Mouse (Mus musculus) naive thymus-derived CD4-positive, alpha-beta T cell, adult 2 months (primary cell): ENCODE measurements around the gene Methig1.
"Not testable (repeated sequence)": the region's sequence is repeated elsewhere in the genome, so short reads cannot be mapped to it uniquely, and the experiment has no call there.

Experiments used
- DNase-seq: peaks from one replicate; pipeline ENCODE4 v3.0.0-alpha.2; 2011; ENCODE audit warnings: low read depth

Methig1 gene

DNA sequence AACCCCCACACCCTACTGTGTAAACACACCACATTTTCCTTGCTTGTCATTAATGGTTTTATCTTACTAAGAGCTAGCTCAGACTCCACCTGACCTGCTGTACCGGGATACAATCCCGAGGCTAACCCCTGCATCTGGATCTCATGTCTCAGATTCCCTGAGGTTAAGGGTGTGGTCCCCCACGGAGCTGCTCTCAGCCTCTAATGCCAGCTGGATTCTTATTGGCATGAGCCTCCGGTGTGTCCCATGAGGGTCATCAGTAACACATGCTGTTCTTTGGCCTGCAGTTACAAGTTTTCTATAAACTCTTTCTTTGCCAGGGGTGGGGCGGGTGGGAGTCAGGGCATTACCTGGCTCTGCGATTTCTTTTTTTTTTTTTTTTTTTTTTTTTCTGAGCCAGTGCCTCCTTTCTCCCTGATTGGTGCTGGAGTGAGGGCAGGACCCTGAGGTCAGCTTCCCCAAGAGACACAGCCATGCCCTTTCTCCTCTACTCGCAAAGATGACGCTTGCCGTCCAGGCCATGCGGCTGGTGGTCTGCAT, at the start of gene Methig1, which contains the start of gene Mettl7a2:
Methig1 (plus strand) TSS at position 439 of the 540 bp plus-strand sequence.
Mettl7a2 (plus strand) TSS at position 490 of the 540 bp plus-strand sequence.
- DNase-seq: no peak

DNA sequence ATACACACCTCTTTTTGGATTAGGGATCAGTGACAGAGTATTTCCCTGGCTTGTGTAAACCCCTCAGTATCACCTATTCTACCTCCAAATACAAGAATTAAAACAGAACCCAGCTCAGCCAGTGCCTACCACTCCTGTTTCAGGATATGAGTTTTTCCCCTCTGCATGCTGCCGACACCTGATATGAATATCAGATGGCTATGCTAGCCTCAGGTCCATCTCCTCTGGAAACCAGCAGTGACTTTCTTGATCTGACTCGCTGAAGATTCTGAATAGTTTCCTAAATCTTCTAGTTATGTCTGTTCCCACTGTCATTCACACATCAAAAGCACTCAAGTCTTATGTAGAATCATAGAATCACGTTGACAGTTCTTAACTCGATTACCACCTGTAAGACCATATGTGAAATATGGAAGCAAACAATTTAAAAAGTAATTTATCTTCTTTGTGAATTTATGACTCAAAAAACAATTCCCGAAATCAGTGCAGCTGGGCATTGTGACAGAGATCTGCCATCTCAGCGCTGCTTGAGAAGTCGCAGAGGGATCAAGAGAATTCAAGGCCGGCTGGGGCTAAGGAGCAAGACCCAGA, 49.4 kb upstream of the Methig1 start:
- no peak for DNase-seq

DNA sequence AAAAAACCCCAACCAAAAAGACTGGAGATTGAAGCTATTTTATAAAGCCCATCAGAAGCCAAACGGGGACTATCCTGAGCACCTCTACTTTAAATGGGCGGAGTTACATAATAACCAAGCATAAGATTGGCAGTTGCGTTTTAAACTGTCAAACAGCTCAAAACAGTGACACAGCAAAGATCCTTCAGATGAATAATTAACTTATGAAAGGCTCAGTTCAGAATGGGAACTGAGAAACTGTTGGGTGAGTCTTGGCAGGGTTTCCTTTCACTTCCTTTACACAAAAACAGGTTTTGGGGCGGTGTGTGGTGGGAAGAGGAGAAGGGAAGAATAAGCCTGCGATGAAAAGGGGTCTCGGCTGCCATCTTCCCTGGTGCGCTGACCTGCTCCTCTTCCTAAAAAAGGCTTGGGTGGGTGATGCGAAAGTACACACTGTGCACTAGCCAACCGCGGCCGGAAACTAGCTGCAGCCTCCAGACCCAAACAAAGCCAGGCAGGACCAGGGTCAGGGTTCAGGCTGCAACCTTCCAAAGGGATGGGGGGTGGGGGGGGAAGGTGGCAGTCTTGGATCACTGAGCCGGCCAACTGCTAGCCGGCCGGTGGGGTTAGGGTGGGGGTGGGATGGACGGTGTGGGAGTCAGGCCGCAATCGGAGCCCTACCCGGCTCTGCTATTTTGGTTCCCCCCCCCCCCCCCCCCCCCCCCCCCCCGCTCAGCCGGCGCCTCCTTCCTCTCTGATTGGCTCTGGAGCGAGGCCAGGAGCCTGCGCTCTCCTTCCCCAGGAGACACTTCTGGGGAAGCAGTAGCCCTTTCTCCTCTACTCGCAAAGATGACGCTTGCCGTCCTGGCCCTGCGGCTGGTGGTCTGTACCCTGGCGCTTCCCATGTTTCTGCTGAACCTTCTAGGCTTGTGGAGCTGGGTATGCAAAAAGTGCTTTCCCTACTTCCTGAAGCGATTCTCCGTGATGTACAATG, 48.6 kb upstream of the Methig1 start, which contains the start of gene Mettl7a1:
Mettl7a1 (plus strand) TSS at position 122 of the 973 bp plus-strand sequence.
- peak; percentile 72 for DNase-seq

DNA sequence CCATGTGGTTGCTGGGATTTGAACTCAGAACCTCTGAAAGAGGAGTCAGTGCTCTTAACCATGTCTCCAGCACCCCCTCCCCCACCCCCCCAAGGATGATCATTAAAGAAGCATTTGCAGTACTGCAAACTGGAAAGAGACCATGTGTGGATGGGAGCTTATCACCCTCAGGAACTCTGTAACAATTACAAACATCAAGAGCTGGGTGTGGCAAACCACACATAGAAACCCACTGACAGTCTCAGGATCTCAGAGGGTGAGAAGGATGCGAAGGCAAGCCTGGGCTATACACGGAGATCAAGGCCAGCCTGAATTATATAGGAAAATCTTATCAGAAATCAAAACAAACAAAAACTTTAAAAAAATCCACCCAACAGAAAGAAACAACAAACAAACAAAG, 46.7 kb upstream of the Methig1 start:
- no peak for DNase-seq

DNA sequence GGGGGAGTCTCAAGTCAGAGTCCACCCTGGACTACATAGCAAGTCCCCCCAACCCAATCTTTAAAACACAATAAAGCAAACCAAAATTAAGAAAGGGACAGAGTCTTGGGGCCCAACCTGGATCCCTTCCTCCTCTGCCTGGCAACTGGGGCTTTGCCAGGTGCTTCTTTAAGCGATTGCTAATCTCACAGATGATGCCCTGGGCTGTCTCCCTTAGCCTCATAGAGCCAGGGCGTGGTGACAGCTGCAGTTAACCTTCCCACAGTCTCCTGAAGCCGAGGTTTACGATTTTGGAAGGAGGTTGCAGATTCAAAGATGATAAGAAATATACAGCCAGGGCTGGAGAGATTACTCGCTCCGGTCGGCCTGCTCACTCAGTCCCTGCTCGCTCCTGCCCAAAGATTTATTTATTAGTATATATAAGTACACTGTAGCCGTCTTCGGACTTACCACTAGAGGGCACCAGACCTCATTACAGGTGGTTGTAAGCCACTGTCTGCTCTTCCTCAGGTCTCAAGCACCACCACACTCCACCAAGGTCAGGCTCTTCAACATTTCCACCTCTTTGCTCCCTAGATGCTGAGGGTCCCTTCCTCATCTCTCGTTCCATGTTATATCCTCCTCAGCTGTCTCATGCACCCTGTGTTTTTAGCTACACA, 45.4 kb upstream of the Methig1 start:
- DNase-seq: peak; percentile 78

DNA sequence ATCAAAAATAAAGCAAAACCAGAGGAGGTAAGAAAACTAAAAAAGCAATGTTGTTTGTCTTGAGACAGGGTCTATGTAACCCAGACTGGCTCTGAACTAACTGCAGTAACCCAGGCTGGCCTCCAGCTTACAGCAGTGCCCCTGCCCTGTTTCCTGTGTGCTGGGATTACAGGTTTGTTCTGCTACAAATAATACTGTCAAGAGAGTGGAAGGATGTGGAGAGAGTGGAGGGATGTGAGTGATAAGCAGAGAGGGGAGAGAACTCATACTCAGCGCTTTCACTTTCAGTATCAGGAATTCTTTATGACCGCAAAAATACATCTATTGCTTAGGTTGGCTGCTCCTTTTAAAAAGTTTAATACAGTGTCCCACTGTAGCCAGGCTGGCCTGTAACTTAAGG, 40.6 kb upstream of the Methig1 start:
- peak; percentile 59 for DNase-seq

DNA sequence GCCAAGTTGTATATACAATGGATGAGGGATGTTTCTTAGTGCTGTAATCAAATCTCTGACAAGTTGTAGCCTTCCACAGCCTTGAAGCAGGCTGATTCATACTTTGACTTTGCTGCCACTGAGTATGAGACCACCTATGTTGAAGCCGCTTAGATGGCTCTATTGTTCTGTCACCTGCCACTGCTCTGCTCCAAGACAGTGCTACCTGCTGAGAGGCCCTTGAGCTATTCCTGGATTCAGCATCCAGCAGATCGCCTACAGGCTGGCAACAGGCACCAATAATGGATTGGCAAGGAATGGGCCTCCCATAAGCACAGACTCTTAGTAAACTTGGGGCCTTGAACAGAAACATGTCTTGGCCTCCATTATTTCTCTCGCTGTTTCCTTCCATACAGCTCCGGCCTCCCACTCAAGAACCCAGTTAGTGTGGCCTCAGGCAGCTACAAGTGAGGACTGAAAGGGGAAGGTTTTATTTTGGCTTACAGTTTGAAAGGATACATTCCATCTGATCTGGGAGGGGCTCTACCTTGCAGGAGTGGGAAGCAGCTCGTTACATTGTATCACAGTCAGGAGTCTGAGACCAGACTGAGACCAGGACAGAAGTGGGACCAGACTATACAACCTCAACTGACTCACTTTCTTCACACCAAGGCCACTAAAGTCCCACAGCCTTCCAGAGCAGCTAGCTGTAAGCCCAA, 38.4 kb upstream of the Methig1 start:
- no peak for DNase-seq

DNA sequence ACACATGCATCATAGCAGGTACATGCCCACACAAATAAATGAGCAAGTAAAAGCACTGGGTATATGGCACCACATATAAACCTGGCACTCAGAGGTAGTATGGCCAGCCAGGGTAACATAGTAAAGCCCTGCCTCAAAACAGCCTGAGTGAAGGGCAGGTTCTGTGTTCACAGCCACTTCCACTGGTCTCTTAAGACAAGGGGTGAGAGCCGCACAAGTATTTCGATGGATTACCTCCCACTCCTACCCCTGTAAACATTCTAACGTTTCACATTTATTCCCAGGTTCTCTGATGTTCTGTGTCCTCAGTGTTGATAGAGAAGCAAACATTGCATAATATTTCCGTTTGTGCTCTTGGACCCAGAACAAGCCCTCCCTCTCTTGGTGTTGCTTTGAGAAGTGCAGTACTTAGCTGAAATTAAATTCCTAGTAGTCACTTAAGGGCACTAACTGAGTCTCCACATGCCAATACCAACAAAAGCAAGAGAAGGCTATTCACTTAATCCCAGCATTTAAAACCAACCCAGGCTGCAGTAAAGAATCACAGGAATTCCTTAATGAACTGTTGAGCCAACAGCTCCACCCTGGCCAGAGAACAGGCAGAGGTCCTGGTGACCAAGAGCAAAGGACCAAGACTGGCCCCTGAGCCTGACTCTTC, 34.8 kb upstream of the Methig1 start:
- not testable (repeated sequence) for DNase-seq

DNA sequence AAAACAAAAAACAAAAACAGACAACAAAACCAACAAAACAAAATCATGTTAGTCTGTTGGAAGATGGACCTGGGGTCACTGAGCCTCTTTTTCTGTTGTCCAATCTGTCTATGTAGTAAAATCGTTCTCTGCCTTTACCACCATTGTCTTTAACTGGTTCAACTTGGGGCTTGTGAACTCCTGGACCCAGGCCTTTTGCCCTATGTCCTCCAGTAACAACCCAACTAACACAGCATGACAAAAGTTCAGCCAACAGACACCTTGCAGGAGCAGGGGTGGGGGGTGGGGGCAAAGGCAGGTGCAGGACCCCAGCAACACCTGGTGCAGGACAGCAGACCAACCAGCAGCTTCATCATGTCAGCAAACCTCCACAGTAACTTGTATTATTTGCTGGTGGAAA, 33.1 kb upstream of the Methig1 start:
- DNase-seq: no peak

DNA sequence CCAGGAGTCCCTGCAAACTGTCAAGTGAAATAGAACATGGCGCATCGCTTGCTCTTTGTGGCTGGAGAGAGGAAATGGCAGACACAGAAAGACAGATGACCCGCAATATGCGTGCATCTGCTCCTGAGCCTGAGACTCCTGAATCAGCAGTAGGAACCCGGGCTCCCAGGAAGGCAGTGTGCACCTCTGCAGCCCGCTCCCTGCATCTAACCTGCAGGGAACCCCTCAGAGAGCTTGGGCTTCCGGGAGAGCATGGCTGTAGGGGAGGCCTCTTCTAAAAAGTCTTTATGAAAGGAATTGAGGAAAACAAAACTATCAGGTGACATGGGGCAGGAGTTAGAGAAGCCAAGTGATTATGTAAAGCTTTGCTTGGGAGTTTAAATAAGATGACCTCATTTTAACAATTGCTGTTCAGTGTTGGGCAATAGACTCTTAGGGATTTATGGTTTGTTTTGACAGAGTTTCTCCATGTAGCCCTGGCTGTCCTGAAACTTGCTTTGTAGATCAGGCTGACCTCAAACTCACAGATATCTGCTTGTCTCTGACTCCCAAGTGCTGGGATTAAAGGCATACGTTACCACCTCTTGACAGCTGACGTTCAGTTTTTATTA, 32.5 kb upstream of the Methig1 start:
- DNase-seq: no peak

DNA sequence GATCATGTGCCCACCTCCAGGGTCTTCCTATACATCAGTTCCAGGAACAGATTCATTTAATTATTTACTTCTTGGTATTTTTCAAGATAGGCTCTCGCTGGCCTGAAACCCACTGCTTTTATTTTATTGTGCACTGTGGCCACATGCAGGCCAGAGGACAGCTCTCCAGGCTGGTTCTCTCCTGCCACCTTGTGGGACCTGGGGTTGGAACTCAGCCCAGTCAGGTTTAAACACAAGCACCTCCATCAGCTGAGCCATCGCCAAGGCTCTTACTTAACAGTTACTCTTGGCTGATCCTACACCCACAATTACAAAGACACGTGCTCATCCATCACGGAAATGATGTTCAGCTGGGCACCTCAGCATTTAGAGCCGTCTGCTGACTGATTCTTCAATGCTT, 31.8 kb upstream of the Methig1 start:
- DNase-seq: no peak

DNA sequence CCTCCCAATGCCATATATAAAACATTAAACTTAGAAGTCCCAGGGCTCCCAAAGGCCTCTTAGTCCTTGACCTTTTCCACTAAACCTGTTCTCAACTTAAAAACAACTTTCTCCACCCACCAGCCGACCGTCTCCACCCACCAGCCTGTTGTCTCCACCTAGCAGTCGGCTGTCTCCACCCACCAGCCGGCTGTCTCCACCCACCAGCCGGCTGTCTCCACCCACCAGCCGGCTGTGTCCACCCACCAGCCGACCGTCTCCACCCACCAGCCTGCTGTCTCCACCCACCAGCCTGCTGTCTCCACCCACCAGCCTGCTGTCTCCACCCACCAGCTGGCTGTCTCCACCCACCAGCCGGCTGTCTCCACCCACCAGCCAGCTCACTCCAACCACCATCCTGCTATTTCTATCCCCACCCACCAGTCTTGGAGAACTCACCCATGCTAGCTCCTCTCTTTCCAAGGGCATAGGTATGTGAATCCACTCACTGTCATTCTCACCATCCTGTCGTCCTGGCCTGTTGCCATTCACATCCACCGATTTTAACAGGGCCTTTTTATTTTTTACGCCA, 28.8 kb upstream of the Methig1 start:
- no peak for DNase-seq

DNA sequence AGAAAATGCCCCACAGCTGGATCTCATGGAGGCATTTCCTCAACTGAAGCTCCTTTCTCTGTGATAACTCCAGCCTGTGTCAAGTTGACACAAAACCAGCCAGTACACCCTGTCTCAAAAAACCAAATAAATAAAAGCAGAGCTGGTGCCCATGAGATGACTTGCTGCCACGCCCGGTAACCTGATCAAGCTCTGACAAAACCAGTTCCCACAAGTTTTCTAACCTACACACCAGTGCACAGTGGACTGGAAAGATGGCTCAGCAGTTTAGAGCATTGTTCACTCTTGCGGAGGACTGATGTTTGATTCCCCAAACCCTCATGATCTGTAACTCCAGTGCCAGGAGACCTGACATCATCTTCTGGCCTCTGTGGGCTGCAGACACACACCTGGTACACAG, 27.7 kb upstream of the Methig1 start:
- DNase-seq: no peak

DNA sequence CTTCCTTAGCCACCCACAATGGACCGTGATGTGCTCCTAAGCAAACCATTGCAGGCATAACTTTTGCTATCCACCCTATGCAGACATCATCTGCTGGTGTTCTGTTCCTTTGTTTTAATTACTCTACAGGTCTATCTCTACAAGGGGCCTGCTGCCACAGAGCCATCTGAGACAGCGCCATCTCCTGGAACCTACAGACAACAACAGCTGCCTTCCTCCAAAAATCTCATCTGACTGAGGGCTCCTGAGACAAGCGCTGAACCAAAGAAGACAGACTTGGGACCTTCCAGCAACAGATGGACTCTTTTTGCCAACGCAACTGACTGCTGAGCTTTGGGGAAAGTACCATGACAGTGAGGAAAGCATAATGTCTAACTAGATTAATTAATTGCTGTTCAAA, 24.9 kb upstream of the Methig1 start:
- not testable (repeated sequence) for DNase-seq

DNA sequence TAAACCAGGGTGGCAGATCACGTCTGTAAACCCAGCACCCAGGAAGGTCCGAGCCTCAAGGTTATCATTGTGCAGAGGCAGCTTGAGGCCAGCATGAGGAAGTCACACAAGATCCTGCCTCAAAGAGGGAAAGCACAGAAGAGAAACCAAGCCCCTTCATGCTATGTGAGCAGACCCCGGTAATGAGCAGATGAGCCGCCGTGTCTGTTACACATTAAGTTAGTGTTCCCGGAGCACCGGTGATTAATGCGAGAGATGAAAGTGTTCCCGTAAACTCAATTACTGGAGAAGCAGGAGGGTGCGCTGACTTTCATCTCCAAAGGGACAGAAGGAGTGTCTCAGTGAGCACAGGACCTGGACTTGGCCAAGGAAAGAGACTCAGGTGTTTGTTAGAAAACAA, 23.6 kb upstream of the Methig1 start:
- DNase-seq: not testable (repeated sequence)

DNA sequence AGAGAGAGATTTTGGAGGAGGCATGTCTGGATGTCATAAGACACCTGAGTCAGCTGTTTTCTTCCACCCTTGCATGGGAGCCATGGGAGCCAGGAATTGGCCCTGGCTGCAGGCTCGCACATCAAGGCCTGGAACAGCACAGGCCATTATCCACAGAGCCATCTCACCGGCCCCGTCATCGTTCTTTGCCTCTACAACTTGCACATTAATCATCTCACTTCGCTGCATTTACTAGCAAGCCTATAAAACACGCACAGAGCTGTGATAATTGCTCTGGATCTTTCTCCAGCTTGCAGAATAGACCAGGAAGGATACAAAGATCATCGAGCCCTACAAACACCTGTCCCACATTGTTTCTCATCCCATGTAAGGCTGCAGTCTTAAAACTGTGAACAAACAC, 22.2 kb upstream of the Methig1 start:
- no peak for DNase-seq

DNA sequence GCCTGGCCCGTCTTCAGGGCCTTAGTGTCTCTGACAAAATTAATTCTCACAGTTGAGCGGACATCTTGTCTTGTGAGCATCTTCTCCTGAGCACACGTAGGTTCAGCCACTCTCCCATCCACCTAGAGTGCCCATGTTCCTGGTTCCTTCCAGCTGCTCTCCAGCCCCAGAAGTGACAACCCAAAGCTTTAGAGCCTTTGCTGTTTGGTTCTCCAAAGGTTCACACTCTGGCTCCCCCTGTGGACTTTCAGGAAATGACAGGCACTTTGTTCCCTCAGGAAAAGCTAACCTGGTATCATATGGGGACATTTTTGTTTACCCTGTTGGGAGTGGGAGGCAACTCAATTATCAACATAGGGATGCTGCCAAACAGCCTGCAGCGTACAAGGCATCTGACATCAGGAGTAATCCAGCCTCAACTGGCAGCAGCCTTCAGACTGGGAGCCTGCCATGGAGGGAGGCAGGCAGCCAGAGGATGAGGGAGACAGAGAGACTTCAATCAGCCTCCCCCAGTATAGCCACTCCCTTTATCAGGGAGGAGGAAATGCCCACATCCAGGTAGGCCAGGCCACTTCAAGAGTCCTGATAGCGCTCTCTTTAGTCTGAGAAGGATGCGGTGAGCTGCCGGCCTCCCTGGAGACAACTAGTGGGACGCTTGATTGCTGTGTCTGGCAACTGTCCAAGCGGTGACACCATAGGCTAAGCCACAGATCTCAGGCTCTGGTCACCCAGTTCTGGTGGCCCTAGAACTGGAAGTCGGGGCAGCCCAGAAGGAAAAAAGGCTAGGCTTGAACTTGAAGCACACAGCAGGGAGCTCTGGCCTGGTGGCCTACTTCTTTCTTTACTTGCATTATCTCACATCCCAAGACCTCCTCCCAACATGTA, 20.6 kb upstream of the Methig1 start:
- not testable (repeated sequence) for DNase-seq

DNA sequence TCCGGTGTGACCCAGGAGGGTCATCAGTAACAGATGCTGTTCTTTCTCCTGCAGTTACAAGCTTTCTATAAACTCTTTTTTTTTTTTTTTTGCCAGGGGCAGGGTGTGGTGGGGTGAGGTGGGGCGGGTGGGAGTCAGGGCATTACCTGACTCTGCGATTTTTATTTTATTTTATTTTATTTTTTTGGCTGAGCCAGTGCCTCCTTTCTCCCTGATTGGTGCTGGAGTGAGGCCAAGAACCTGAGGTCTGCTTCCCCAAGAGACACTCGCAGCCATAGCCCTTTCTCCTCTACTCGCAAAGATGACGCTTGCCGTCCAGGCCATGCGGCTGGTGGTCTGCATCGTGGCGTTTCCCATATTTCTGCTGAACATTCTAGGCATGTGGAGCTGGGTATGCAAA, 18.3 kb upstream of the Methig1 start, which contains the start of gene Mettl7a3:
Mettl7a3 (plus strand) TSS at position 301 of the 400 bp plus-strand sequence.
- no peak for DNase-seq

DNA sequence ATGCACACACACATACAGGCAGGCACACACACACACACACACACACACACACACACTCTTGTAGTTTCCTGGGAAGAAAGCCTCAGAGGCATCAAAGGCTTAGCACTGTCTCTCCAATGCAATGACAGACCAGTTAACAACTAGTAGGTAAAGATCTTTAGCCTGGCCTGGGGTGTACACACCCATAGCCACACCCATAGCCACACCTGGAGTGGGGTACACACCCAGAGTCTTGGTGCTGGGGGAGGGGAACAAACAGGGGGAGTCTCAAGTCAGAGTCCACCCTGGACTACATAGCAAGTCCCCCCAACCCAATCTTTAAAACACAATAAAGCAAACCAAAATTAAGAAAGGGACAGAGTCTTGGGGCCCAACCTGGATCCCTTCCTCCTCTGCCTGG, 15.6 kb upstream of the Methig1 start:
- not testable (repeated sequence) for DNase-seq
